Mouse (Mus musculus) liver, postnatal 0 days (tissue): ENCODE results near the gene Sytl1. TPM values are rescaled to one million over a fixed set of nuclear protein-coding genes. Genes with fewer than 3 reads are reported as not detected.

ENCODE experiments used
- ATAC-seq: fragments of 200-750 bp; cut with Nextera tagmentation; 2 replicates; pipeline ENCODE4 v1.8.0; 2017; ENCODE audit warnings: mild to moderate bottlenecking, moderate library complexity
- DNase-seq: peaks from one replicate; pipeline ENCODE4 v3.0.0-alpha.2; 2016
- H3K27ac ChIP-seq: fragments of 300-500 bp; sonication (generic); 2 replicates; pipeline ENCODE4 v1.5.1; 2014; ENCODE audit warnings: antibody characterized with exemption, moderate library complexity, mild to moderate bottlenecking, low read depth
- H3K27me3 ChIP-seq: fragments of 300-500 bp; sonication (generic); 2 replicates; pipeline ENCODE4 v1.6.1; 2014; ENCODE audit warnings: low read length, control low read depth, mixed read lengths; ENCODE audit not compliant: insufficient read depth
- H3K36me3 ChIP-seq: fragments of 300-500 bp; sonication (generic); replicated peaks from 2 replicates; pipeline ENCODE4 v1.6.1; 2014; ENCODE audit warnings: mild to moderate bottlenecking, control low read depth, low read length, moderate library complexity, mixed read lengths; ENCODE audit not compliant: insufficient read depth
- H3K4me1 ChIP-seq: fragments of 300-500 bp; sonication (generic); 2 replicates; pipeline ENCODE4 v1.6.1; 2014; ENCODE audit warnings: antibody characterized with exemption, mild to moderate bottlenecking, control low read depth; ENCODE audit not compliant: insufficient read depth
- H3K4me2 ChIP-seq: fragments of 300-500 bp; sonication (generic); 2 replicates; pipeline ENCODE4 v1.6.1; 2014; ENCODE audit warnings: low read depth, mild to moderate bottlenecking, low read length, moderate library complexity, mixed read lengths
- H3K4me3 ChIP-seq: fragments of 300-500 bp; sonication (generic); 2 replicates; pipeline ENCODE4 v1.5.1; 2014; ENCODE audit warnings: low read depth, low read length
- H3K9ac ChIP-seq: fragments of 300-500 bp; sonication (generic); replicated peaks from 2 replicates; pipeline ENCODE4 v1.6.1; 2014; ENCODE audit warnings: mild to moderate bottlenecking, moderate library complexity
- H3K9me3 ChIP-seq: fragments of 300-500 bp; sonication (generic); 2 replicates; pipeline ENCODE4 v1.6.1; 2016; ENCODE audit warnings: mild to moderate bottlenecking, control low read depth, low read length, mixed read lengths
- CTCF ChIP-seq: sonication (generic); IDR thresholded peaks from 2 replicates; pipeline ENCODE4 v1.5.1; 2016; ENCODE audit warnings: antibody characterized with exemption, low read depth
- EP300 ChIP-seq: IDR thresholded peaks from 2 replicates; pipeline ENCODE4 v1.6.1; 2016; ENCODE audit warnings: antibody characterized with exemption, low read depth, mild to moderate bottlenecking
- WGBS: fragments of 180-500 bp; shearing (Covaris S2); extraction: QIAGEN DNeasy Blood & Tissue Kit; methylation state at CpG from one replicate; pipeline ENCODE4 v1.1.7; 2014; ENCODE audit not compliant: insufficient replicate concordance; 5-methylcytosine and 5-hydroxymethylcytosine counted together
- polyA plus RNA-seq: library from polyadenylated mRNA; unstranded; fragments of >200 nt; fragmentation: Nextera tagmentation; extraction: Ambion mirVana; gene quantifications from 2 replicates; pipeline ENCODE4 v1.2.1, GENCODE M21; 2015

Gene Sytl1
- polyA plus RNA-seq, 1 experiment from 2014 or later: 1.3 TPM

DNA sequence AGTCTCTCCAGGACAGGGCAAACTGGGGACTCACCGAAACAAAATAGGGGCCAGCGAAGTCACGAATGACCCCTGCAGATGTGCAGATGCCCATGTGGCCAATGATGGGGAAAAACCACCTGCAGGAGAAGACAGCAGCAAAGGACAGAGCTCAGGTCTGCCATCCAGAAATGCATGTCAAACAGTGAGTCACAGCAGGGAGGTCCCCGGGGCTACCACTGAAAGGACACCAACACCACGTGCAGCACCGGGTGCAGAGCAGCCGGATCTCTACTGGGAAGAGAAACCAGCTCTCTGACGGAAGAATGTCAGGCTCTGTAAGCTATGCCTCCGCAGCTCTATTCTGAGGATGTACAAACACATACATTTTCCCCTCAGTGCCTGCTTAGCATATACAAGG, 8.0 kb upstream of the Sytl1 start:
- peaks cover 61% of the 10 kb centered on the region for H3K36me3 ChIP-seq

GRCm38 (mm10) chr4:133269596-133269995, 6.7 kb upstream of the Sytl1 start:
- no peaks in the 10 kb centered on the region for H3K4me1 ChIP-seq
- no peaks in the 10 kb centered on the region for H3K27me3 ChIP-seq
- WGBS: 86% methylated on average over 3 of the region's 3 CpGs
- TF ChIP-seq EP300 (no peak), CTCF (no peak)
- H3K27ac ChIP-seq: no peak overlapping the region
- no peak overlapping the region for H3K9ac ChIP-seq
- peaks cover 63% of the 10 kb centered on the region for H3K36me3 ChIP-seq
- no peak overlapping the region for H3K4me3 ChIP-seq
- DNase-seq (no peak), ATAC-seq (no peak)
- H3K9me3 ChIP-seq: no peaks in the 10 kb centered on the region
- no peak overlapping the region for H3K4me2 ChIP-seq

More for the DNA sequence above, 8.0 kb upstream of the Sytl1 start:
- no peak for DNase-seq
- Histone ChIP-seq H3K4me3 (no peak overlapping the region), H3K4me2 (no peak overlapping the region), H3K9me3 (no peaks in the 10 kb centered on the region), H3K27ac (no peak overlapping the region), H3K4me1 (peaks cover 4% of the 10 kb centered on the region), H3K9ac (no peak overlapping the region), H3K27me3 (no peaks in the 10 kb centered on the region)
- 92% methylated on average over 9 of the region's 9 CpGs for WGBS
- ATAC-seq: no peak
- TF ChIP-seq EP300 (no peak), CTCF (no peak)

- no peak for DNase-seq
These were observed 6.0 kb upstream of the Sytl1 start for GRCm38 (mm10) chr4:133268931-133269330.

GRCm38 (mm10) chr4:133266248-133266880, 3.5 kb upstream of the Sytl1 start:
- 0 out of 2 replicates have a peak, but pooled peaks cover 3% of the 10 kb centered on the region for H3K4me1 ChIP-seq
- H3K27ac ChIP-seq: no peak overlapping the region
- no peak overlapping the region for H3K9ac ChIP-seq
- no peaks in the 10 kb centered on the region for H3K27me3 ChIP-seq
- TF ChIP-seq CTCF (no peak), EP300 (no peak)
- H3K4me2 ChIP-seq: no peak overlapping the region
- peaks cover 62% of the 10 kb centered on the region for H3K36me3 ChIP-seq
- WGBS: 91% methylated on average over 12 of the region's 12 CpGs
- H3K9me3 ChIP-seq: no peaks in the 10 kb centered on the region
- ATAC-seq (no peak), DNase-seq (no peak)
- no peak overlapping the region for H3K4me3 ChIP-seq

More at GRCm38 (mm10) chr4:133268931-133269330, 6.0 kb upstream of the Sytl1 start:
- no peaks in the 10 kb centered on the region for H3K4me1 ChIP-seq
- no peak overlapping the region for H3K9ac ChIP-seq
- H3K4me3 ChIP-seq: no peak overlapping the region
- ATAC-seq: no peak
- no peaks in the 10 kb centered on the region for H3K27me3 ChIP-seq
- 86% methylated on average over 3 of the region's 3 CpGs for WGBS
- peaks cover 66% of the 10 kb centered on the region for H3K36me3 ChIP-seq
- H3K4me2 ChIP-seq: no peak overlapping the region
- TF ChIP-seq EP300 (no peak), CTCF (no peak)
- no peak overlapping the region for H3K27ac ChIP-seq
- H3K9me3 ChIP-seq: no peaks in the 10 kb centered on the region

DNA sequence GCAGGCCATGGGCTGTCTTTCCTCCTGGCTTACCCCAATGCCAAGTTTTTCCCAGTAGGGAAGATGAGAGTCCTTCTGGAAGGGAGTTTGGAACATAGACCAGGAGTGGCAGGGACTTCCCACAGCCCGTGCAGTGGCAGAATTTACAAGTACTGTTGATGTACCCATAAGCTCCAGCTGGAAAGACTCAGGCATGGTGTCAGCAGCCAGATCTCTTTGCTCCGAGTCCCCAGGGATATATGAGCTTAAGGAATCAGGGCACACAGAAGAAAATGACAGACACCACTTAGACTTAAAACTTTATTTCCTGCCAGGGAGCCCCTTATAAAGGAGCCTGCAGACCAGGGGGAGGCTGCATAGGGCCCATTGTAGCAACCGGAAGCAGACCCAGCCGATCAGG, 2.8 kb upstream of the Sytl1 start:
- ATAC-seq (no peak), DNase-seq (no peak)
- peaks cover 62% of the 10 kb centered on the region for H3K36me3 ChIP-seq

DNA sequence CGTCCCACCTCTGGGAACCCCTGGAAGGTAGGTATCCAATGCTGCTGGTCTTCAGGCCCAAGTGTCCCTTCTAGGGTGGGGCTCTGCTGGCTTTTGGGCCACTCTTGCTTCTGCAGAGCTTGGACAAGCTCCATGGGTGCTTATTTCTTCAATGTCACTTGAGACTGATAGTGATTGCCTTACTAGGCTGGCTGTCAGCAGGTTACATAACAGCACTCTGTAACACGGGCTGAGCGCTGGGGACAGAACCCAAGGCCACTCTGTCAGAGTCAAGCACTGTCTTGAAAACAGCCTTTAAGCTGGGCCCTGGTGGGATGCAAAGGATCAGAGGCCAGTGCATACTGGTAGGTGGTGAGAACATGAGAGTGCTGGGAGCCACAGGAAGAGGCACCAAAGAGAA, 2.4 kb upstream of the Sytl1 start:
- H3K27me3 ChIP-seq: no peaks in the 10 kb centered on the region
- no peak for TF ChIP-seq CTCF
- no peak for TF ChIP-seq EP300
- 0 out of 2 replicates have a peak, but pooled peaks cover 3% of the 10 kb centered on the region for H3K4me1 ChIP-seq
- DNase-seq (no peak), ATAC-seq (no peak)
- no peak overlapping the region for H3K4me2 ChIP-seq
- H3K9me3 ChIP-seq: no peaks in the 10 kb centered on the region
- no peak overlapping the region for H3K4me3 ChIP-seq
- no peak overlapping the region for H3K27ac ChIP-seq
- H3K9ac ChIP-seq: no peak overlapping the region
- WGBS: 89% methylated on average over 3 of the region's 3 CpGs
- H3K36me3 ChIP-seq: peaks cover 59% of the 10 kb centered on the region

More for the DNA sequence above, 2.8 kb upstream of the Sytl1 start:
- H3K9me3 ChIP-seq: no peaks in the 10 kb centered on the region
- TF ChIP-seq EP300 (no peak), CTCF (no peak)
- H3K4me2 ChIP-seq: no peak overlapping the region
- no peak overlapping the region for H3K9ac ChIP-seq
- H3K4me1 ChIP-seq: 0 out of 2 replicates have a peak, but pooled peaks cover 3% of the 10 kb centered on the region
- WGBS: 92% methylated on average over 4 of the region's 4 CpGs
- H3K4me3 ChIP-seq: no peak overlapping the region
- no peak overlapping the region for H3K27ac ChIP-seq
- no peaks in the 10 kb centered on the region for H3K27me3 ChIP-seq
